Mouse (Mus musculus): Measurements from ENCODE around the gene Arhgap10.
A peak's percentile ranks its signal among the peaks of the same experiment; 100 is the strongest.
"Not testable (repeated sequence)": the region's sequence is repeated elsewhere in the genome, so short reads cannot be mapped to it uniquely, and the experiment has no call there.

Gene Arhgap10

DNA sequence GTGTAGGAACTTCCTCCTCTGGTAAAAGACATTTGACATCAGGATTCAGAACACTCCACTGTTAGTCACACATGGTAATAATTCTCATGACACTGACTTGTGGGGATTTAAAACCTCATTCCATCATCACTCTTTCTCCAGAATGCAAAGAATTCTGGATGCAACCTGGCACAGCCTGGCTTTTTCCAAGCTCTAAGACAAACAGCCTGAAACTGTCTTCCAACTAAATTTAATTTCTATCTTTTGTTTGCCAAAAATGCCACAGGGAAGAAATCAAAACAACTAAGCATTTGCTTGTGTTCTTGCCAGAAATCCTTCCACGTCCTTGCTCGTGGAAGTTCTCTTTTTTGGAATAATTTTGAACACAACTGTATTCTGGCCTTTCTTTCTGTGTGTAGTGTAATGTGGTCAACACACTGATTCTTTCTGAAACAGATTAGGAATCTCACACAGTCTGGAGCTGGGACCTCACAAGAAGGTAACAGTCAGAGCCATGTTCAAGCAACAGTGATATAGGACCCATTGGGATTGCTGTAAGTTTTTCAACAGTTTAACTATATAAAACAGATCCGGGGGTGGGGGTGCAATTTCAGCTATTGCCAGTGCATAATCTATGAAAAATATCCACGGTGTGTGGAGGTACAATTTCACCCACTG is 167.5 kb downstream of the Arhgap10 start:
- DNase-seq (ENCODE audit: low read depth, low spot score) = no peak

DNA sequence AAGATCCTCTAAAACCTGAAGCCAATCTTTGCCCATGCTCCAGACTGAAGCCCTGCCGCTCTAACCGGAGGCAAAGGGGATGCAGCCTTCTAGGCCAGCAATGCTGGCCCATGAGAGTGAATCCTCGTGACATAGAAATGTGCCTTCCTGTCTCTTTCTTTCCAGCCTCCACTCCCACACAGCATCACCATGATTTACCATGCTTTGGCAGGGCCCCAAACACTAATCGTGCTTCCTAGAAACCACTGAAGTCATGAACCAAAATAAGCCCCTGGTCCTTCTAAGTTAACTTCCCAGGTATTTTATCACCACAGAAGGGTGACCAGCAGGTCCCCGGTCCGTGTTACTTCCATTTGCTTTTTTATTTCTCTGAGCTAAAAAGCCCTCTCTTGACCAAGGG is 173.8 kb downstream of the Arhgap10 start:
- DNase-seq (ENCODE audit: low read depth, low spot score) = no peak

DNA sequence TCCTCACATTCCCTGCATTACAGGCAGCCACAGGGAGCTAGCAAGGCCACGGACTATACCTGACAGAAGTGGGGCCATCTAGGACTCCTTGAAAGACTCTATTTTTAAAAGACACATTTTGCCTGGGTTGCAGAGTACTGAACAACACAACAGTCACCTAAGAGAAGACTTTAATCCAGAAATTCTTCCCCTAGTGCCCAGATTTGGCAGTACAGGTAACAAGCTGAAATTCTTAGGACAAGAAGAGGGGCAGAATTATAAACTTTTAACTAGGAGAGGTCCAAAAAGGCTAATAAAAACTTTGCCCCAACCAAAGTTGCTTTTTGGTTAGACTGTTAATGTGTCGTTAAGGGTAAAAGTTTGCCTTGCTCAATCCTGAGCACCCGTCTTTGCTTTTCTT is 174.4 kb downstream of the Arhgap10 start:
- DNase-seq (ENCODE audit: low read depth, low spot score) = peak; percentile 17

DNA sequence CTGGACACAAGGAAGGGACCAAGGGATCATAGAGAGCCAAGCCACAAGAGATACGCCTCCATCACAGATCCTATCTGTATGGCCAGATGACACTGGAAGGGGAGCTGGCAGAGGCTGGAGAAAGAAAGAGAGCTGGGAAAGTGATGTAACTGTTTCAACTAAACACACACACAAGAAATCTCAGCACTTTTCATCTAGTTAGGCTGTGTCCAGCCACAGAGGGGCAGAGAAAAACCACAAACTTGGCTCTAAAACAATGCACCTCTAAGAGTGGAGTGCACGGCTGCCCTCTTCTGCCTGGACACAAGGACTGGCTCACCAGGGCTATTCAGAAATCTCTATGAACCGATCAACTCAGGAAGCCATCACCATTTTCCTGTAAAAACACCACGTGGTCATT is 175.6 kb downstream of the Arhgap10 start:
- no peak for DNase-seq (ENCODE audit: low read depth, low spot score)

DNA sequence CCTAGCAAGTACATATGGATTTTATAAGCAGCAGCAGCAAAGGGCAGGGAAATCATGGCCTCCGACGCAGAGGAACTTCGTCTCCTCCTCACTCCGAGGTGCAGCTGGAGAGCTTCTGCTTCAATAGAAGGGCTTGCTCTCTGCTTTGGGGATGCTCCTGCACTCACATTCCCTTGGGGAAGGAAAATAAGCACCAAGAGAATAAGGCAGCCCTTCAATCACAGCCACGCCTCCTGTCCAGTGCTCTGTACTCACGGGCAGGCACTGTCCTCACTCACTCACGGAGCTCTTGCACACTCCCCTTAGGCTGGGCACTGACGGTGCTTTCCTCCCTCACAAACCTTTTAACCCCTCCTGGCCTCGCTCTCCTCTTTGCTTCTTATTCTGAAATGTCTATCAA is 176.4 kb downstream of the Arhgap10 start:
- DNase-seq (ENCODE audit: low read depth, low spot score) = no peak

DNA sequence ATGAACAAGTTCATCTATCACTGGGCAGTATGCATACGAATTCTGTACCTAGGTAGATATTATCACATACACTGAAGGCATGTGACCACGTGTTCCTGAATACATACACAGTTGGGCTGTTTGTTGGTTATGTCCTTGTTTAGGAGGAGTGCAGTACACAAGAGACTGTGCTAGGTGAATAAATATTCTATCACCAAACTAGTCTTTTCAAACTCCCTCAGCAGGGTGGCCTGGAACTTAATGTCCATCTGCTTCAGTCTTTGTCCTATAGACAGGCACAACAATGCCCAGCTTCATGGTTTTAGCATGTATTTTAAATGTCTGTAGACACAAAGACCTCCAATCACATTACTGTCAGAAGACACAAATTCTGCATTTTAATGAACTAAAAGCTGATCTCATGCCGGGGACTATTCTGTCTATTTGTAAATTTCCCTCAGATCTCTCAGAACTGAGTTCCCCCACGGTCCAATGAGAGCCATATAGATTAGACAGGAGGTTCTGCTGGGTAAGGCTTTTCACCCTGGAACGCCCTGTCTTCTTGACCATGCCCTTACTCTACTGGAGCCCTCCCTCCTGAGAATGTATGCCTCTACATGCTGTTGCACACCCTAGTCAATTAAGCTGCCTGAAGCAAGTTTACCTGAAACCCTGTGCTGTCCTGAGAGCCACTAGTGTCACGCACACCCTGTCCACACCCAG is 177.6 kb downstream of the Arhgap10 start:
- peak; percentile 35 for DNase-seq (ENCODE audit: low read depth, low spot score)

DNA sequence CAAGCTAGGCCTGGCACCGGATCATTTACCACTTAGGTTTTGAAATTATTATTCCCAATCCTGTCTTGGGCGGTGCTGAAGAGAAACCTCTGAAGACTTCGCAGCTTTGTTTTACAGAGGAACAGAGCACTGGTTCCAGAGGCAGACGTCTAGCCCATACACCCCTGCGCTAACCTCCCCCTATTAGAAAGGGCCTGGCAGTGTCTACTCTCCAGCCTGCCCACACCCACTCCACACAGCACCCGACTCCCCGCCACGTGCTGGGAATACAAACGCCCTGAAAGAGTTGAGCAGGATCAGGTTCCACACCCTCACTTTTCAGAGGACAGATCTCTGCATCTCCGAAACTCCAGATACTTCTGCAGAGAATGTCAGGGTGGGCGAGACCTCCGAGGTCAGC is 180.5 kb downstream of the Arhgap10 start:
- DNase-seq (ENCODE audit: low read depth, low spot score) = peak; percentile 13

DNA sequence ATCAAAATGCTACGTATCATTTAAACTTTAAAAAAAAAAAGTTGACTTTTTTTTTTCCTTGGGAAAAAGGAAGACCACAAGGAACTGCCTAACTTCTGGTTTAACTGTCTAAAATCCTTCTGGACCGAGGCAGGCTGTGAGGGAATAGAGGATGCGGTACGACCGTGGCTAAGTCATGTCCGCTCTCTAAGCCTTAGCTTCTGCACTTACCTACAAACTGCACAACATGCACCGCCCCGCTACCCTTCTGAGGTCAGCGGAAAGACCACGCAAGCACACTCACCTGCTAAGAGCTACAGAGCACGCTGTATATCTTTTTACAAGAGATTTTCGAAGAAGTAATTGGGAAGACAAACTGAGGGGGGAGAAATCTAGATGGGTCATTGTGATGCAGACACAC is 186.6 kb downstream of the Arhgap10 start:
- peak; percentile 21 for DNase-seq (ENCODE audit: low read depth, low spot score)

DNA sequence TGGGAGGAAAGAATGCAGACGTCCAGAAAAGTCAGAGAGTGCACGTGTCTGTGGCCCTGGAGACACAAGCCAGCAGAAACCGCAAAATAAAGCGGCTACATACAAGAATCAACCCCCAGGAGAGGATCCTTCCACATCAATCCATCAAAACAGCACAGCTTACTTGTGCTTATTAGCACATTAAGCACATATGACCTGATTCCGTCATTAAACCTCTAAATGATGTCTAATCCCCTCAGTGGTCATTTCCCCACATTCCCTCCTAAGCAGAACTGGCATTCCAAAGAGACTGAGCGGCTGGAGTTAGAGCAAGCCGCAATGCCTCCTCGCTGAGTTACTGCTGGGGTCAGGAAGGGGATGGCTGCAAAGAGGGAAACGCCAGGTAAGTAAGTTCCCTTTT is 187.4 kb downstream of the Arhgap10 start:
- DNase-seq (ENCODE audit: low read depth, low spot score) = no peak

DNA sequence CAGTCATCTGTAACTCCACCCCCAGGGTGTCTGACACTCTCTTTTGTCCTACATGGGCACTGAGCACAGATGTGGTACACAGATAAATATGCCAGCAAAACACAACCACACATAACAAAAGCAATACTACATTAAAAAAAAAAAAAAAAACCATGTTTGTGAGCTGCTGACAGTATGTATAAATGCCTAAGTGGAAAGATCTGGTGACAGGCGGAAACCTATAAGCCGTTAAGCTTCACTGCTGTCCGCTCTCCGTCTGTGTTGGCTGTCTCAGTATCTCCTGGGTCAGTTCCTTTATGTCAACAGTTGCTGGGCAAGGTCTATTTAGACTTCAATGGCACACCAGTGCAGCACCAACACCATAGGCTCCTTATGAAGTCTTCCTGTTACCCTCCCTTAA is 188.0 kb downstream of the Arhgap10 start:
- no peak for DNase-seq (ENCODE audit: low read depth, low spot score)

DNA sequence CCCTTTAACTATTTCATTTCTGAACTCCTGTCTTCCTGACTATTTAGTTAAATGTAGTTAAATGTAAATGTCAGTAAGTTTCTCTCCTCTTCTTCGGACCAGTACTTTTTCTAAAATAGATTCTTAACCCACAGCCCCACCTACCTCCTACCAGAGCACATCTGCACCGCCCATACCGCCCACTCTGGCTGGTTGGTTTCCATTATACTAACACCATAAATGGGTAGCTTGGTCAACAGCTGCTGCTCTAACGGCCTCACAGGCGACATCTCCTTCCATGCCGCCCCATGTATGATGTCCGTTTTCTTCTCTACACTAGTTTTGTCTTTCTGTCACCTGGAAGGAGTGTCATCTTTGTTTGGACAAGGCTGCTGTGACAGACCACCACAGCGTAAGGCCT is 189.3 kb downstream of the Arhgap10 start:
- no peak for DNase-seq (ENCODE audit: low read depth, low spot score)

DNA sequence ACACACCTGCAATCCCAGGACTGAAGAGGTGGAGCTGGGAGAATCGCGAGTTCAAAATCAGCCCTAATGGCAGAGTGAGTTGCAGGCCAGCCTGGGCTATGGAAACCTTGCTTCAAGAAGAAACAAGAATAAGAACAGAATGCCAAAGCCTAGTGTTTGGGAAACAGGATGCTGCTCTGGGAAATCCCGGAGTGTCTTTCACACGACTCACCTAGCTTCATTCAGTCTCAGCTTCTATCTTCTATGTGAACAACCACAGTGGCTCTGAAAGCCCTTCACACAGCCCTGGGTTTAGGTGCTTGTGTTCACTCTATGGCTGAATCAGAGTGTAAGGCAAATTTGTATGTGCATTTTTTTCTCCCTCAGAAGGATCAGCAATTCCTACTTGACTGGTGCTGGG is 190.4 kb downstream of the Arhgap10 start:
- DNase-seq (ENCODE audit: low read depth, low spot score) = no peak

DNA sequence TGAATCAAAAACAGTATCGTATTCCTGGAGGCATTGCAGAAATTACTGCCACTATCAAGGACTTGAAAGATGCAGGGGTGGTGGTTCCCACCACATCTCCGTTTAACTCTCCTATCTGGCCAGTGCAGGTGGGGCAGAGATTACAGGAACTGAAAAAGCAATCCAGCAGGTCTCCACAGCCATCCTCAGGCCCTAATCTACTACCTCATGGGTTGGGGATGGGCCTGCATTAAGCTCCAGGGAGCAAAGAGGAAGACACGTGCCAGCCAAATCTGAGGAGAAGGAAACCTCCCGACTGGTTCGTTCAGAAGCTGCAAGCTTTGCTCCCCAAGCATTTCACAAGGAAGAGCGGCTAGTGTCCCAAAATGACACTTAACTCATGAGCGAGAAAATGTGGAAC is 195.0 kb downstream of the Arhgap10 start:
- not testable (repeated sequence) for DNase-seq (ENCODE audit: low read depth, low spot score)

DNA sequence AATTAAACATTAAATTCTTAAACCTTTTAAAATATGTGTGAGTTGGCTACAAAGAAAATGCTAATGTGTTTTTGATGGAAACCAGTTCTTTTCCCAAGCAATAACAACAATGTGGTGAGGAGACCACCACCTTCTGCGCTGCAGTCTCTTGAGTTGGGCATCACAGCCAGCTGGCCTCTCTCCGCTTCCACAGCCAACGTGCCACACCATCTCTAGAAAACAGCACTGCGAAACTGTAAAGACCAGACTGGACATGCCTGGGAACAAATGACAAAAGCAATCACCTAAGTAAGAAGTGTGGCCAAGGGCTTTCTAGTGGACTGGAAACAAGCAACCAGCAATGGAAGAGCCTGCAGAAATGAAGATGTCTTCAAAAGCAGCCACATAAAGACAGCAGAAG is 195.9 kb downstream of the Arhgap10 start:
- no peak for DNase-seq (ENCODE audit: low read depth, low spot score)

DNA sequence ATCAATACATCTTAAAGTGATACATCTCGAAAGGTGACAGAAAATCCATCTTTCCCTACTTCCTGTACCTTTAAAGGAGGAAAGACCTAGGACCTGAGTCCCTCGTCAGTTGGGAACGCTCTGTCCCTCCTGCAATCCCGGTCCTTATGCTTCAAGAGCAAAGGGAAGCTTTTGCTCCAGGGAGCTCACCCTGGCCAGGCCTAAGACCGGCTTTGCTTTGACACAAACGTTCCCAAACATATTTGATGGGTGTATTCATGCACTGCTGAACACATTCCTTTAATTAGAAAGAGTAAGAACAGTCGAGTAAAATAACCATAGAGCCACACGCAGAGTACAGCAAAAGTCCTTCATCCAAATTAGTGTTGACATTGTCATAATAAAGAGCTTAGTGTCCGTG is 199.2 kb downstream of the Arhgap10 start:
- no peak for DNase-seq (ENCODE audit: low read depth, low spot score)

DNA sequence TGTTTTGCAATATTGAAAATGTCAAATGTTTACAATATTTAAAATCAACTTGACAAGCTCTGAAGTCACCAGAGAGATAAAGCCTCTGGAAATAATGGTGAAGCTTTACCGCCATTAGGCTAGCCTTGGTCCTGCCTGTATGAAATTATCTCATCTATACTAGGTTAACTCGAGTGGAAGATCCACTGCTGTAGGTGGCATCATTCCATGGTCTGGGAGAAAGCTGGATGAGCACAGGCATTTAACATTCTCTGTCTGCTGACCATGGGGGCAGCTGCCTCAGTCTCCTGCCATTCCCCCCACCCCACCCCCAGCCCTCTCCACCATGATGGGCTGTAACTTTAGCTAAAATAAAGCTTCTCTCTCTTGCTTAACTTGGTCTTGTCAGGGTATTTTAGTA is 200.0 kb downstream of the Arhgap10 start:
- DNase-seq (ENCODE audit: low read depth, low spot score) = no peak

DNA sequence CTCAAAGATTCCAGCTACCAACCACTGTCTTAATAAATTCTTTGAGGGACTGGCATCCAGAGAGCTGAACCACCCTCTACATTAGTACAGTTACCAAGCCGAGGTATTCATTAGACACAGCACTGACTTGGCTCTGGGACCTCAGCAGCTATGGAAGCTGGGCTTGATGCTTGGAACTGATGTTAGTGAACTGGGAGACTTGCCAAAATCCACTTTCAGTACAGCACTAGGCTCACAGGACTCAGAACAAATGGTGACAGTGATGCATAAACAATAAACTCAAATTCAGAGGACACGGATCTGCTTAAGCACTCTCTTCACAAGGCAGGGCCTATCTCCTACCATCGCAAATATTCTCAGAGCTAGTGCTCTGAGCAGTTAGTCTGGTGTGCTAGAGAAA is 204.8 kb downstream of the Arhgap10 start:
- DNase-seq (ENCODE audit: low read depth, low spot score) = no peak

DNA sequence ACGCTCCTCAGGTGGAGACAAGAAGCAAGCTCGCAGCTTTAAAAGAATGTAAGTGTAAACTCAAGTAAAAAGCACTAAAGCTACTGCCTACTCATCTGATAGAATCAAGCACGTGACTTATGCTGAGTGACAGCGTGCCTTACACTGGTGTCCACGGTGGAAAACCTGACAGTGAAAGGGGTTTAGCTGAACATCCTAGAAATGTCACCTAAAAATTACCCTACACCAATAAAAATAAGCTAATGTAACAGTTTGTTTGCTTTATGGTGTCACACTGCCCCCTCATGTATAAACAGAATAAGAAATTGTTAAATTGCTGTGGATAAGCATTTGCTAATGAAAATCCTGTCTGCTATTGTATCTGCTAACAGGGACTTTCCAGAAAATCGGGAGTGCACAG is 206.0 kb downstream of the Arhgap10 start:
- no peak for DNase-seq (ENCODE audit: low read depth, low spot score)

DNA sequence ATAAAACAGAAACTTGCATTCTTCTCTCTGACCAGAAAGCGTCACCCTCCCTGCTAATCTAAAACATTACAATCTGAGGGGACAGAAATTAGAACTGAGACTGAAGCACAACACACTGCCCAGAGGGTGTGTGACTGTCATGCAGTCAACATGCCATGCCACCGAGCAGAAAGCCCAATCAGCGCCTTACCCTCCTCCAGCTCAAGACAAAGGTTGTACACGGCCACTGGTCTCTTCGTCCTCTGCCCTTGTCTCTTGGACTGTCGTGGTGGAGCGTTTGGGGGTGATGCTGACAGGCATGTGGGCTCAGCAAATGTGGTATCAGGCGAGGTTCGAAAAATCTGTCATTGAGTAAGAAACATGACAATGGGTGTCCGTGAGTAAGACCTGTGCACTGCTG is 207.2 kb downstream of the Arhgap10 start:
- DNase-seq (ENCODE audit: low read depth, low spot score) = no peak

DNA sequence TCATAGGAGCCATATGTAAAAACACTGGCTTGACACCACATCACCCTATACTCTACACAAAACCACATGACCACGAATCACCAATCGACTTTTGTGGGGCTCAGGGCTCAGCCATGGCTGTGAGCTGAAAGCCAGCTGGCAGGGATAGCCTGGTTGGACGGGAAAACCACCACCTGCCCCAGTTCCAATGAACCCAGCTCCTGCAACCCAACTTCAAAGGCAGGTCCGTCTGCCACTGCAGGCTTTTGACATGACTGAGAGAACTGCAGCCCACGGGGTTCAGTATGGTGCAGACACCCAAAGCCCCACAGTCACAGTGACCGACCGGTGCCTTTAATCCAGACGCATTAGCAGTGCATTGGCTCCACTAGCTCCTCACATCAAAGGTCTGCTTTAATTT is 207.7 kb downstream of the Arhgap10 start:
- DNase-seq (ENCODE audit: low read depth, low spot score) = no peak

DNA sequence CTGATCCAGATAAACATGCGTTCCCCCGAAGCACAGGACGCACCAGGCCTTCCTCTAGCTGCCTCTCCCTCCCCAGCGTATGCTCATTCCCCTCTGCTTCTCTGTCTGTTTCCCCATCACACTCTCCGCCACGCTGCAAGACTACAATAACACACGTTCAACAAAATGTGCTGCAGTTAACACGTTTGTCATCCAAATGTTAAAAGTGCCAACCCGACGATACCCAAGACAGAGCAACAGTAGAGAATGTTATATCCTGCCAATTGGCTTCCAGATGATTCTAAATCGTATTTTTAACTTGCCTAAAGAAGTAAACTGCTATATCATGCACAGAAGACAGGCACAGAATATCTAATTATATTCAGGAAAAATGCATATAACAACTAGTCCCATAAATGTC is 223.2 kb downstream of the Arhgap10 start:
- no peak for DNase-seq (ENCODE audit: low read depth, low spot score)

DNA sequence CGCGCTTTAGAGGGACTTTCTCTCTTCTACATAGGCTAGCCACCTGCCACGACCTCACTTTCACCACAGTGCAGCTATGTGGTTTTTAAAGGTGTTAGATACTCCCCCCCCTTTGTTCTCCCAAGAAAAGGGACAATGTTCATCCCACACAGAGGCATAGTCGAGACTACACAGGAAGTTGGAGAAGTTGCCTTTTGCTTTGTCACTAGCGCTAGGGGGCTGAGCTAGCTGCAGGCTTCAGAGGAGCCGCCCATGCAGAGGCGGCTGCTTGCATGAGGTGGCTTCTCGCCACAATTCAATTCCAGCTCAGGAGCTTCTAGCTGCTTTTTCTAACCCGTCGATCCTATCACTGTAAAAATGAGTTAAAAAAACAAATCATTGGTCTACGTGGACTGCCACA is 225.1 kb downstream of the Arhgap10 start:
- DNase-seq (ENCODE audit: low read depth, low spot score) = peak; percentile 76

DNA sequence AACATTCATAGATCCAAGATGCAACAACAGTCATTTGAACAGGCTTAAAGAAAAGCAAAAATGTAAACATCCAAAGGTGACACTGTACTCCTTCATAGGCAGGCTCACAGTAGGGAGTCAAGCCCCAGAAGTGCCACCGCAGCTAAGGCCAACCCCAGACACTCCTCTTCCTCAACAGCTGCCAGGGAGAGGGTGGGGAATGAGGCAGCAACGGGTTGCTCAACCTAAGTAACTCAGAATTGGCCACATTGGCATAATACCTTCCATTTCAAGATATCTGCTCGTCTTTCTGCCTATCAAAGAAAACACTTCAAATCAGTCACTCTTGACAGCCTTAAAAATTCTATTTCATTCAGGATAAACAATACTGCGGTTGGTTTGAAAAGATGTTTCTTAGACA is 225.6 kb downstream of the Arhgap10 start:
- no peak for DNase-seq (ENCODE audit: low read depth, low spot score)

DNA sequence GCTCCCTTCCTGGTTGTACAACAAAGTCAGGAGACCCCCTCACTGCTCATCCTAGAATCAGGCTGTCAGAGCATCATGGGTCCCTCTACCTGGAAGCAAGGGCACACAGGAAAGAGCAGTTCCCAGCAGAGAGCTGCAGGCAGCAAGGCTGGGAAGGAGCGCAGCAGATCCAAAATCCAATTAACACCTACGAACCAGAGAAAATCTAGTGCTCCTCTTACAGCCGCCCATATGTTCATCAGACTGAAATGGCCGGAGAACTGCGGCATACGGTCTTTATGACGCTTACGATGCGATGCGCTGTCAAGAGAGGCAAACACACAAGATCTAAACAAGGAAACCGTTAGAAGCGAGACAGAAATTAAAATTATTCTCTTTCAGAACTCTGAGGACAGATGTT is 229.3 kb downstream of the Arhgap10 start:
- DNase-seq (ENCODE audit: low read depth, low spot score) = no peak
